Mouse (Mus musculus) olfactory bulb, adult 2 months (tissue): ENCODE measurements around the gene Chst14.

ENCODE experiments used
- CTCF ChIP-seq: fragments of 200-500 bp; IDR thresholded peaks from 2 replicates; pipeline ENCODE4 v1.5.1; 2012; ENCODE audit warnings: low read depth, mild to moderate bottlenecking, low read length, moderate library complexity; ENCODE audit not compliant: insufficient read depth
- POLR2A ChIP-seq: fragments of 200-500 bp; IDR thresholded peaks from 2 replicates; pipeline ENCODE4 v1.6.1; 2012; ENCODE audit warnings: mild to moderate bottlenecking, low read depth, low read length, moderate library complexity; ENCODE audit not compliant: insufficient read depth

DNA sequence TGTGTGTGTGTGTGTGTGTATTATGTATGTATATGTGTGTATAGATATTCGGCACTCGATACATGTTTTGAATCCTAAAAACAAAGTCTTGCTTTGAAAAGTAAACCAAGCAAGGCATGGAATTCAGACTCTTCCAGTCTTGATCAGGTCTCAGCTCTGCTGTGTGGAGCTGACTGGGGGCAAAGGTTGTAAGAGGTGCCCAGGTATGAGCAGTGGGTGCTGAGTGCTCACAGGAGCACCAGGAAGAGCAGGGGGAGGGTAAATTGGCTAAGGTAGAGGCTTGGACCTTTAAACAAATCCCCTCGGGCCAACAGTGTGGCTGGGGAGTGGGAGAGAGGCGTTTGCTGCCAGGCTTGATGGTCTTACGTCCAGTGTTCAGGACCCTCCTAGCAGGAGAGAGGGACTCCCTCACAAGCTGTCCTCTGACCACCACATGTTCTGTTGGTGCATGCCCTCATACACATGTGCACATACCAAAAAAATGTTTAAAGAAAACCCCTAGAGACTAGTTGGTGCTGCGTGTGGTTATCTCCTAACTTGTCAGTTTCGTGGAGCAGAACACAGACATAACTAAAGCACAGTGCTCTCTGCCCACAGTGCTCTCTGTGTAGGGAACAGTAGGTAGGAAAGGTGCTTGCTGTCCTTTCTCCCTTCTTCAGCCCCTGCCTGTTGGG, 15.6 kb upstream of the Chst14 start:
- TF ChIP-seq CTCF (no peak), POLR2A (no peak)
